Mouse (Mus musculus) ES-E14 (cell line): ENCODE data around the gene Tmem240.

ENCODE experiments used
- CHD2 ChIP-seq: IDR thresholded peaks from 2 replicates; pipeline ENCODE4 v1.6.1; 2014; ENCODE audit warnings: mild to moderate bottlenecking, low read depth, low read length, inconsistent platforms
- HCFC1 ChIP-seq: IDR thresholded peaks from 2 replicates; pipeline ENCODE4 v1.6.1; 2012; ENCODE audit warnings: low read length, inconsistent platforms, borderline replicate concordance; ENCODE audit not compliant: insufficient read depth
- MAFK ChIP-seq: IDR thresholded peaks from 2 replicates; pipeline ENCODE4 v1.6.1; 2014; ENCODE audit warnings: mild to moderate bottlenecking, low read depth, low read length, inconsistent platforms; ENCODE audit not compliant: insufficient read depth

- TF ChIP-seq CHD2 (no peak), MAFK (no peak), HCFC1 (no peak)
Measured at GRCm38 (mm10) chr4:155735788-155736187, 1.2 kb downstream of the Tmem240 start.
